Mouse (Mus musculus) G1E (cell line): Measurements from ENCODE around the gene Colec11. TPM values are rescaled to one million over a fixed set of nuclear protein-coding genes. Genes with fewer than 3 reads are reported as not detected.

ENCODE experiments used
- ATAC-seq: 2 replicates; pipeline ENCODE4 v1.8.0; 2016; ENCODE audit warnings: mild to moderate bottlenecking; ENCODE audit not compliant: insufficient number of reproducible peaks, poor library complexity, low FRiP score, severe bottlenecking; ENCODE audit errors: extremely low read depth
- DNase-seq: peaks from one replicate; pipeline ENCODE4 v3.0.0; 2012; ENCODE audit warnings: low spot score
- H3K27me3 ChIP-seq: 2 replicates; pipeline ENCODE4 v1.6.1; 2012; ENCODE audit warnings: mild to moderate bottlenecking, low read length, inconsistent platforms; ENCODE audit not compliant: insufficient read depth
- H3K36me3 ChIP-seq: replicated peaks from 2 replicates; pipeline ENCODE3; 2012; ENCODE audit warnings: mild to moderate bottlenecking, inconsistent platforms
- H3K4me1 ChIP-seq: 2 replicates; pipeline ENCODE4 v1.6.1; 2012; ENCODE audit warnings: low read depth, low read length, inconsistent platforms, mixed read lengths; ENCODE audit not compliant: insufficient read depth
- H3K4me3 ChIP-seq: 2 replicates; pipeline ENCODE4 v1.5.1; 2012; ENCODE audit warnings: low read depth, mild to moderate bottlenecking, inconsistent platforms, low read length, moderate library complexity, mixed read lengths
- H3K9me3 ChIP-seq: replicated peaks from 2 replicates; pipeline ENCODE4 v1.6.1; 2012; ENCODE audit warnings: inconsistent platforms
- CTCF ChIP-seq: IDR thresholded peaks from 2 replicates; pipeline ENCODE4 v1.5.1; 2012; ENCODE audit warnings: low read depth, low read length, inconsistent platforms, mixed read lengths
- GATA1 ChIP-seq: IDR thresholded peaks from 2 replicates; pipeline ENCODE4 v1.6.1; 2012; ENCODE audit warnings: borderline replicate concordance, low read length, inconsistent platforms, mixed read lengths
- GATA2 ChIP-seq: IDR thresholded peaks from 2 replicates; pipeline ENCODE4 v1.6.1; 2012; ENCODE audit warnings: low read depth, low read length, inconsistent platforms, borderline replicate concordance
- POLR2AphosphoS5 ChIP-seq: IDR thresholded peaks from 2 replicates; pipeline ENCODE4 v1.6.1; 2012; ENCODE audit warnings: low read depth, low read length, inconsistent platforms; ENCODE audit not compliant: insufficient replicate concordance
- TAL1 ChIP-seq: conservative IDR thresholded peaks from 2 replicates; pipeline ENCODE4 v1.6.1; 2012; ENCODE audit warnings: low read depth, low read length, inconsistent platforms, mixed read lengths
- polyA plus RNA-seq: library from polyadenylated mRNA; stranded (reverse); fragments of >175 nt; gene quantifications from 2 replicates; pipeline ENCODE4 v1.2.3, GENCODE M21; 2012
- total RNA-seq, 2 experiments: library from RNA; stranded (forward) in 1 of 2; stranded (reverse) in 1 of 2; fragments of 200-1000 nt in 1 of 2; fragments of >200 nt in 1 of 2; fragmentation: Nextera tagmentation in 1 of 2; gene quantifications; 2 replicates each; pipeline ENCODE4 v1.2.3; 2014 to 2017

The Colec11 gene
- total and polyA plus RNA-seq, 3 experiments: 0.22 TPM; not detected in 2

DNA sequence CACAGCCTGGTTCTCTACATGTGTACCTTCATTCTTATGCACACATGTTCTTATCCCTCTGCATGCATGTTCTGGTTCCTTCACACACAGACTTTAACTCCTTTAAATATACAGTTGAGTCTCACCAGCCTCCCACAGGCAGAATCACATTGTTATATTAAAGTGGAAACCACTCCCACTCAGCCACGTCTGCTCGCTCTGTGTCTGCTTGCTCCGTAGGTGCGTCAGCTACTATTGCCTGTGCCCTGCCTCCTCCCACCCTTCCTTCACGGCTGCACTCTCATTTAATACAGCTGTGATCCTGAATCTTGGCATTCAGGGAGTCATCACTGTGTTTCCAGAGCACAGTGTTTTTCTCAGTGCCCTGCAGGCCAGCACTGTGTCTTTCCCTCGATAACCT, 10.8 kb downstream of the Colec11 start:
- TF ChIP-seq GATA1 (no peak), CTCF (no peak)
- no peaks in the 10 kb centered on the region for H3K4me1 ChIP-seq
- no peak for ATAC-seq

DNA sequence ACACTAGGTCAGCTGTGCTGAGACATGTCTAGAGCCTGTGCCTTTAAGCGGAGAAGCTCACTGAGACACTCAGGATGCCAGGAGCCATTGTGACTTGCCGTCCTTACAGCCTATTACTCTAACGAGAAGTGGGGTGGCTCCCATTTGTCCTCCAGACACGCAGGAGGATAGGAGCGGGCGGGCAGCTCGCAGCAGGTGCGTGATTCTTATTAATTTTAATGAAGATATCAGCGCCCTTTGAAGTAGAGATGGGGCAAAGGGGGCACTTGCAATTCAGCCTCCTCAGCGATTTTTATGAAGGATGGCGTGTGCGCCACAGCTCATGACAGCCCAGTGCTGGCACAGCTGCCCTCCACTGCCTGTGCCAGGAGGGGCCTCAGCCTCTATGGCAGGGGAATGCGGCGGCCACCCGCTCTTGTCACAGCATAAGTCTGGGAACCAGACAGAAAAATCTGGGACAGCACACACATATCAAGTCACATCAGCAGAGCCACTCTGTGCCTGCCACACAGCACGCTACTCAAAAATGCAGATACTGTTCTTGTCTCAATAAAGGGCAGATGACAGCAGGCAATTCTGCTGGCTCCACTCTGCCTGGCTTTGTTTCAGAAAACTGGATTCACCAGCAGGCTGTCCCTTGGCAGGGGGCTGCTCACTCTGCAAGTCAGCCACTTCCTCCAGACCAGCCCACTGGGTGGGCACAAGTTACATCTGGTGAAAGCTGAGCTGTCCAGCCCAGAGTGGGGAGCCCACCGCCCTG, 15.5 kb downstream of the Colec11 start:
- DNase-seq: no peak
- H3K36me3 ChIP-seq: no peaks in the 10 kb centered on the region
- no peaks in the 10 kb centered on the region; the same call in 1 of the 2 replicates for H3K27me3 ChIP-seq
- H3K9me3 ChIP-seq: no peaks in the 10 kb centered on the region
- no peak for ATAC-seq
- no peak overlapping the region for H3K4me3 ChIP-seq
- no peaks in the 10 kb centered on the region for H3K4me1 ChIP-seq
- TF ChIP-seq GATA2: no peak
- no peak for TF ChIP-seq TAL1
- no peak for TF ChIP-seq CTCF
- no peak for TF ChIP-seq GATA1
- TF ChIP-seq POLR2AphosphoS5: no peak

More for the DNA sequence above, 10.8 kb downstream of the Colec11 start:
- no peaks in the 10 kb centered on the region for H3K36me3 ChIP-seq
- peaks cover 8% of the 10 kb centered on the region; the same call in 1 of the 2 replicates for H3K27me3 ChIP-seq
- no peaks in the 10 kb centered on the region for H3K9me3 ChIP-seq
- DNase-seq: no peak
- H3K4me3 ChIP-seq: no peak overlapping the region

DNA sequence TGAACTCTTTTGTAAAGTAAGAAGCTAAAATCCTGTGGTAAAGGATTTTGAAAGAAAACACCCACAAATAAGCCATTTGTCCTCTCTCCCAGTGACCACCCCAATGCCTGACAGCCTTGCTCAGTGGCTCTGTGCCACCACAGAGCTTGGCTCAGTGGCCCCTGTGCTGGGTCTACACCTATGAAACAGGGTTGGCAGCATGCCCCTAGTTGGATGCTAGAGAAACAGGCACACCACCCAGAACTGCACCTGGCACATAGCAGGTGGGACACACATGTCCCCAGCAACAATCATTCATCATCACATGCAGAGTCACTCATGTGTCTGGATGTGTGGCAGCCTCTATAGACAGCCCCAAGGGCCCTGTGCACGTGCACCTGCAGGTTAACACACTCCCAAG, 19.7 kb downstream of the Colec11 start:
- TF ChIP-seq CTCF: no peak
- TF ChIP-seq GATA1: no peak
- no peak for TF ChIP-seq POLR2AphosphoS5
- no peak for TF ChIP-seq TAL1
- no peak for TF ChIP-seq GATA2
- Histone ChIP-seq H3K4me3 (no peak overlapping the region), H3K36me3 (no peaks in the 10 kb centered on the region), H3K4me1 (no peaks in the 10 kb centered on the region; the same call in 1 of the 2 replicates), H3K27me3 (peaks cover 3% of the 10 kb centered on the region; the same call in 1 of the 2 replicates), H3K9me3 (no peaks in the 10 kb centered on the region)
- DNase-seq: no peak
- no peak for ATAC-seq

DNA sequence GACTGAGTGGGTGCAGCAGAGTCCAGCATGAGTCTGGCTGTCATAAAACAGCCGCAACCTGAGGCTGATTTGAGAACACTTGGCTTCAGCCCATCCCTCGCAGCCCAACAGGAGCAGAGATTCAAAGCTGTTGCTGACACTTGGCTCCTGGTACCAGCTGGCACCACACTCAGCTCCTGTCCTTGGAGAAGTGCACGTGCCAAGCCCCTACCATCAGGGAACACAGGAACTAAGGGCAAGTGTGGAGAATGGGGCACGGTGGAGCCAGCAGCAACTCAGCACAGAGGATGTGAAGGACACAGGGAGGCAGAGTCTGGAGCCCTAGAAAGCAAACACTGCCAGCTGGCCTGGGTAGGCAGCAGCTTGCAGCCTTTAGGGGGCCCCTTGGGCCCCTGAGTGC, 20.9 kb downstream of the Colec11 start:
- no peaks in the 10 kb centered on the region; the same call in 1 of the 2 replicates for H3K4me1 ChIP-seq
- H3K4me3 ChIP-seq: no peak overlapping the region
- ATAC-seq: no peak
- no peak for DNase-seq
- no peaks in the 10 kb centered on the region for H3K9me3 ChIP-seq
- peaks cover 3% of the 10 kb centered on the region; the same call in 1 of the 2 replicates for H3K27me3 ChIP-seq
- TF ChIP-seq POLR2AphosphoS5 (no peak), CTCF (no peak)
- H3K36me3 ChIP-seq: no peaks in the 10 kb centered on the region

GRCm38 (mm10) chr12:28598526-28598991, 24.6 kb downstream of the Colec11 start:
- H3K4me3 ChIP-seq: no peak overlapping the region

GRCm38 (mm10) chr12:28598110-28598509, 25.1 kb downstream of the Colec11 start:
- no peak for ATAC-seq
- Histone ChIP-seq H3K9me3 (no peaks in the 10 kb centered on the region), H3K4me3 (no peak overlapping the region), H3K27me3 (peaks cover 3% of the 10 kb centered on the region; the same call in 1 of the 2 replicates), H3K4me1 (no peaks in the 10 kb centered on the region; the same call in 1 of the 2 replicates), H3K36me3 (no peaks in the 10 kb centered on the region)
- DNase-seq: no peak
- TF ChIP-seq TAL1 (no peak), POLR2AphosphoS5 (no peak), CTCF (no peak), GATA1 (no peak), GATA2 (no peak)

More at GRCm38 (mm10) chr12:28598526-28598991, 24.6 kb downstream of the Colec11 start:
- DNase-seq (no peak), ATAC-seq (no peak)
- TF ChIP-seq GATA1 (no peak), CTCF (no peak), GATA2 (no peak), POLR2AphosphoS5 (no peak), TAL1 (no peak)
- Histone ChIP-seq H3K4me1 (no peaks in the 10 kb centered on the region; the same call in 1 of the 2 replicates), H3K9me3 (no peaks in the 10 kb centered on the region), H3K27me3 (peaks cover 3% of the 10 kb centered on the region; the same call in 1 of the 2 replicates), H3K36me3 (no peaks in the 10 kb centered on the region)
